ENCODE assay signal across 8 mouse cellular contexts in the genomic region with DNA sequence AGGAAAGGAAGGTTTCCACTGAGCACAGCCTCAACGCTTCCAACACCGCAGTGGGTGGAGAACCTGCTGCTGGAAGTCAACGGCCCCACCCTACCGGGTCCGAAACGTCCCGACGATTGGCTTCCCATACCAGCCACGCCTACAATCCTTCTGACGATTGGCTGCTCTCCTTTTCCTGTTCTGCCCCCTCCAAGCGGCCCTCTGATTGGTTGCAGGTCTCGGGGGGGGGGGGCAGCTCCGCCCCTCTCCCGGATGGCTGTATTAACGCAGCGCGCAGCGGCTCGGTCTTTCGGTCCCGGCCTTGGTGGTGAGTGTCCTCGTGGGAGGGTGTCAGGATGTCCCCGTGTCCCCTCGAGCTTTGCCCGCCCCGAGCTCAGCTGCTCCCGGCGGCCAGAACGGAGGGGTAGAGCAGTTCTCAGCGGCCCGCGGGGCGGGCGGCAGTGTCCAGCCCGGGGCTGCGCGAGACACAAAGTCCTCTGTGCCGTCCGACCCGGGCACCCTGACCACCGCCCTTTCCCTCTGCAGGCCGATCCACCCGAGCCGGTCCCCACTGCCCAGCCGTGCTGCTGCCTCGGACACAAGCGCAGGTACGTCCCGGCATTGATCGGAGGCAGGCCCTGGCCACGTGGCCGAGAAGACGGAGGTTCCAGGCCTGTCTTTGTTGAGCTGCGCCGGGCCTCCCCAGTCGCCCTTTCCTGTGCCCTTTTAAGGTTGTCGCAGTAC. TPM values are rescaled to one million over a fixed set of nuclear protein-coding genes. Genes with fewer than 3 reads are reported as not detected.
DNase-seq lines count a peak whose midpoint lies in the region; ATAC-seq and TF ChIP-seq lines count a peak whose summit lies in the region.

No protein-coding gene starts in this region.

- H3K9ac ChIP-seq in embryonic facial prominence, embryonic 13.5 days = peak overlapping the region; percentile 99
- H3K9ac ChIP-seq in limb, embryonic 12.5 days (replicated peaks) = peak overlapping the region; percentile 98
- peak overlapping the region; percentile 99 for H3K9ac ChIP-seq in midbrain, embryonic 15.5 days

- H3K36me3 ChIP-seq in embryonic facial prominence, embryonic 13.5 days = peaks cover 32% of the 10 kb centered on the region
- H3K36me3 ChIP-seq in kidney, adult 2 months (ENCODE audit: control insufficient read depth, insufficient read depth, low read length) = no peaks in the 10 kb centered on the region
- H3K36me3 ChIP-seq in limb, embryonic 12.5 days = peaks cover 38% of the 10 kb centered on the region
- H3K36me3 ChIP-seq in midbrain, embryonic 15.5 days (replicated peaks) = peaks cover 10% of the 10 kb centered on the region; the same call in 1 of the 2 replicates
- peaks cover 2% of the 10 kb centered on the region; the same call in 1 of the 2 replicates for H3K36me3 ChIP-seq in spleen, adult 2 months (ENCODE audit: control insufficient read depth, insufficient read depth, low read length)

- H3K9me3 ChIP-seq in embryonic facial prominence, embryonic 13.5 days = no peaks in the 10 kb centered on the region
- no peaks in the 10 kb centered on the region for H3K9me3 ChIP-seq in limb, embryonic 12.5 days
- no peaks in the 10 kb centered on the region for H3K9me3 ChIP-seq in midbrain, embryonic 15.5 days

- H3K27me3 ChIP-seq in embryonic facial prominence, embryonic 13.5 days = no peaks in the 10 kb centered on the region
- no peaks in the 10 kb centered on the region for H3K27me3 ChIP-seq in kidney, adult 2 months (replicated peaks; ENCODE audit: control insufficient read depth, insufficient read depth, low read length)
- H3K27me3 ChIP-seq in limb, embryonic 12.5 days = no peaks in the 10 kb centered on the region
- H3K27me3 ChIP-seq in midbrain, embryonic 15.5 days (replicated peaks) = no peaks in the 10 kb centered on the region
- no peaks in the 10 kb centered on the region for H3K27me3 ChIP-seq in spleen, adult 2 months (ENCODE audit: control insufficient read depth, insufficient read depth, low read length)

- peak; percentile 84 for TF ChIP-seq POLR2A in kidney, adult 2 months (IDR thresholded peaks at IDR 0.05; ENCODE audit: low read depth, low read length)
- TF ChIP-seq POLR2A in spleen, adult 2 months (IDR thresholded peaks at IDR 0.05; ENCODE audit: low read depth, low read length) = peak; percentile 67

- peak overlapping the region; percentile 85 for H3K4me2 ChIP-seq in embryonic facial prominence, embryonic 13.5 days
- peak overlapping the region; percentile 73 for H3K4me2 ChIP-seq in limb, embryonic 12.5 days
- peak overlapping the region; percentile 59 for H3K4me2 ChIP-seq in midbrain, embryonic 15.5 days

- ATAC-seq in embryonic facial prominence, embryonic 13.5 days (ENCODE audit: insufficient number of reproducible peaks, insufficient read depth, low FRiP score, low TSS enrichment, low read depth) = peak; percentile 95
- ATAC-seq in limb, embryonic 12.5 days (ENCODE audit: insufficient number of reproducible peaks, insufficient read depth, low FRiP score, low TSS enrichment, low read depth) = peak; percentile 98
- ATAC-seq in midbrain, embryonic 15.5 days (replicated peaks) = peak; percentile 99

- H3K27ac ChIP-seq in embryonic facial prominence, embryonic 13.5 days = peak overlapping the region; percentile 89
- peak overlapping the region; percentile 94 for H3K27ac ChIP-seq in kidney, adult 2 months (ENCODE audit: insufficient read depth, low read depth, low read length)
- peak overlapping the region; percentile 92 for H3K27ac ChIP-seq in limb, embryonic 12.5 days
- H3K27ac ChIP-seq in midbrain, embryonic 15.5 days = peak overlapping the region; percentile 86
- H3K27ac ChIP-seq in spleen, adult 2 months (ENCODE audit: insufficient read depth, low read length) = peak overlapping the region; percentile 71

- DNase-seq in 3134 (ENCODE audit: extremely low read depth, insufficient read length, low spot score) = peak; percentile 93
- DNase-seq in adrenal gland, postnatal 36 days = peak; percentile 94 to 95
- peak; percentile 93 to 98 for DNase-seq in heart, adult 18-20 months
- DNase-seq in kidney, adult 2 months = peak; percentile 99
- peak; percentile 89 to 91 for DNase-seq in spleen, adult 2 months (ENCODE audit: low read depth in 1 of 2, low spot score in 2 of 2)

- H3K4me3 ChIP-seq in embryonic facial prominence, embryonic 13.5 days = peak overlapping the region; percentile 85
- H3K4me3 ChIP-seq in kidney, adult 2 months (ENCODE audit: insufficient read depth, low read depth, low read length) = peak overlapping the region; percentile 95
- peak overlapping the region; percentile 85 for H3K4me3 ChIP-seq in limb, embryonic 12.5 days (replicated peaks)
- H3K4me3 ChIP-seq in midbrain, embryonic 15.5 days = peak overlapping the region; percentile 89
- peak overlapping the region; percentile 87 for H3K4me3 ChIP-seq in spleen, adult 2 months (ENCODE audit: extremely low read depth, insufficient read depth, insufficient read length)

- no peak for TF ChIP-seq CTCF in kidney, adult 2 months (conservative IDR thresholded peaks at IDR 0.05; ENCODE audit: insufficient read depth, insufficient read length, low read depth, low read length)
- TF ChIP-seq CTCF in spleen, adult 2 months (IDR thresholded peaks at IDR 0.05; ENCODE audit: extremely low read depth, insufficient read depth, insufficient read length, insufficient replicate concordance) = no peak

- WGBS in embryonic facial prominence, embryonic 13.5 days = under 1% methylated on average over 57 of the region's 57 CpGs
- under 1% methylated on average over 57 of the region's 57 CpGs for WGBS in kidney, adult 2 months
- under 1% methylated on average over 57 of the region's 57 CpGs for WGBS in limb, embryonic 12.5 days
- WGBS in midbrain, embryonic 15.5 days = under 1% methylated on average over 57 of the region's 57 CpGs
- WGBS in spleen, adult 2 months = 1% methylated on average over 57 of the region's 57 CpGs

- peaks cover 16% of the 10 kb centered on the region for H3K4me1 ChIP-seq in embryonic facial prominence, embryonic 13.5 days
- H3K4me1 ChIP-seq in kidney, adult 2 months (ENCODE audit: control insufficient read depth, insufficient read depth, low read length) = peaks cover 9% of the 10 kb centered on the region; the same call in 1 of the 2 replicates
- peaks cover 14% of the 10 kb centered on the region for H3K4me1 ChIP-seq in limb, embryonic 12.5 days (replicated peaks)
- H3K4me1 ChIP-seq in midbrain, embryonic 15.5 days = peaks cover 13% of the 10 kb centered on the region
- 0 out of 2 replicates have a peak, but pooled peaks cover 7% of the 10 kb centered on the region for H3K4me1 ChIP-seq in spleen, adult 2 months (ENCODE audit: control insufficient read depth, insufficient read depth, insufficient read length)

RNA-seq across cellular contexts. Expression of a gene that starts 24.8 kb away (rescaled TPM):
- 10 to 100 TPM; 31.6 to 39.7 TPM for total RNA-seq in adrenal gland, postnatal 36 days (2021)
- 36.5 and 38.6 TPM in 2 replicates for polyA plus RNA-seq in embryonic facial prominence, embryonic 13.5 days (2015; fragmentation: Nextera tagmentation; extraction: Ambion mirVana)
- 10 to 100 TPM; 34.8 to 38.2 TPM for total RNA-seq in heart, adult 18-20 months (2021)
- polyA plus RNA-seq in kidney, adult 2 months (2012; rRNA removed) = 6.9 and 9.1 TPM in 2 replicates
- 47.2 and 49.3 TPM in 2 replicates for polyA plus RNA-seq in limb, embryonic 12.5 days (2016; fragmentation: Nextera tagmentation; extraction: Ambion mirVana)
- 30.0 and 32.7 TPM in 2 replicates for polyA plus RNA-seq in midbrain, embryonic 15.5 days (2015; fragmentation: Nextera tagmentation; extraction: Ambion mirVana)
- polyA plus RNA-seq in spleen, adult 2 months (2012; rRNA removed) = 1.8 and 2.7 TPM in 2 replicates

Comparison
In these comparisons a context has a peak if more than half of its experiments do, and no peak if none do; other contexts are left out.
1. Peak in every context shown above with its lines: DNase-seq, ATAC-seq, H3K4me3 ChIP-seq and H3K27ac ChIP-seq.